Mouse (Mus musculus): ENCODE measurements at regions not wholly inside any gene's neighbourhood (a gene's known extent, or its start where the extent isn't known, plus 50 kb on each side); places are given as distances from the start of the nearest gene placed in this dataset.

DNA sequence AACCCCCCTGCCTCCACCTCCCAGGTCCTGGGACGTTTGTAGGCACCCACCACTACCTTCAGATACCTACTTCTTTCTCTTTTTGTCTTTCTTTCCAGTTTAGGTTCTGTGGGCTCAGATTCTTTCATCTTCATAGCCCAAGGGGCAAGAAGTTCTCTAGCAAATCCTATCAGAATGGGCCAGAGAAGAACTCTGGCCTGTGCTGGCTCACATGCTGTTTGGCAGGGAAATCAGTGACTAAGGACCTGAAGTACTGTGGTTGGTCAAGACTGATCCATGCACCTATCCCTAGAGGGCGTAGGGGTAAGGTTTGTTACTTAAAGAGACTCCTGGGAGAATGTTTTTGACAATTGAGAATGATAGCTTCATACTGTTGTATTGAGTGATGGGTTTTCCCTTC, 64.9 kb upstream of the Neurl1b start:
- no peak overlapping the region for H3K4me3 ChIP-seq
- no peaks in the 10 kb centered on the region for H3K36me3 ChIP-seq (ENCODE audit: control insufficient read depth, insufficient read depth)
- TF ChIP-seq MYOG (IDR thresholded peaks at IDR 0.05; ENCODE audit: control insufficient read depth in 1 of 3, insufficient read depth in 1 of 3, insufficient read length in 2 of 3, low read depth in 2 of 3): no peak
- TF ChIP-seq USF1 (IDR thresholded peaks at IDR 0.05; ENCODE audit: low read depth): no peak
- no peak for TF ChIP-seq CEBPB (IDR thresholded peaks at IDR 0.05; ENCODE audit: insufficient read depth, poor library complexity, severe bottlenecking)
- no peak for TF ChIP-seq POLR2AphosphoS2 (IDR thresholded peaks at IDR 0.05; ENCODE audit: insufficient read length, low read depth)
- no peak for TF ChIP-seq TCF12 (IDR thresholded peaks at IDR 0.05; ENCODE audit: insufficient read depth, poor library complexity, severe bottlenecking)
- no peak for TF ChIP-seq REST (IDR thresholded peaks at IDR 0.05; ENCODE audit: insufficient read depth, insufficient read length)
- no peak for TF ChIP-seq MAX (IDR thresholded peaks at IDR 0.05; ENCODE audit: low read depth)
- no peak for TF ChIP-seq TCF3 (IDR thresholded peaks at IDR 0.05; ENCODE audit: insufficient read length, low read depth)
- no peak for TF ChIP-seq MYOD1 (IDR thresholded peaks at IDR 0.05; ENCODE audit: control insufficient read depth in 1 of 3, insufficient read length in 2 of 3, low read depth in 2 of 3)
- no peak for TF ChIP-seq POLR2A (IDR thresholded peaks at IDR 0.05; ENCODE audit: insufficient read length, low read depth)
- TF ChIP-seq E2F4 (IDR thresholded peaks at IDR 0.05; ENCODE audit: insufficient read depth): no peak
- TF ChIP-seq SRF (IDR thresholded peaks at IDR 0.05; ENCODE audit: control insufficient read depth, insufficient read length, low read depth): no peak
- peaks cover 44% of the 10 kb centered on the region for H3K27me3 ChIP-seq (ENCODE audit: control insufficient read depth, insufficient read depth, insufficient read length)
- no peak overlapping the region for H3K4me2 ChIP-seq (ENCODE audit: low read depth)
- no peaks in the 10 kb centered on the region for H3K79me2 ChIP-seq (ENCODE audit: control insufficient read depth, insufficient read depth)
- H3ac ChIP-seq (ENCODE audit: control insufficient read depth, insufficient read length): no peak overlapping the region

DNA sequence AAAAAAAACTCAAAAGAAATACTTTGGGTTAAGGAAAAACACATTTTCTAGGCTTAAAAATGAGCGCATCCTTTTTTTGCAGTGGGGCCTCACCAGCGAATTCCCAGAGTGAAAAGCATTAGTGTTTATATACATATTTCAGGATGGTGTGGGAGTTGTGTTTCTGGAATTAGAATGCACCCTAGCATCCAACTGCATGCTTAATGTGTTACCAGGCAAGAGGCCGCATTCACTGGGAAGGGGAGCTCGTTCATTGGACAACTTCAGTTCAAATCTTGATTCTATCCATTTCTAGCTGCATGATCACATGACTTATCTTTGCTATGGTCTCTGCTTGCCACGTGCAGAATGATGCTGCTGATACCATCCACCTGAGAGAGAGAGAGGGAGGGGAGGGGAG, 64.4 kb upstream of the Neurl1b start:
- no peaks in the 10 kb centered on the region for H3K36me3 ChIP-seq (ENCODE audit: control insufficient read depth, insufficient read depth)
- H3K4me3 ChIP-seq: no peak overlapping the region
- no peak overlapping the region for H3K4me2 ChIP-seq (ENCODE audit: low read depth)
- H3K79me2 ChIP-seq (ENCODE audit: control insufficient read depth, insufficient read depth): no peaks in the 10 kb centered on the region
- TF ChIP-seq MYOG (IDR thresholded peaks at IDR 0.05; ENCODE audit: control insufficient read depth in 1 of 3, insufficient read depth in 1 of 3, insufficient read length in 2 of 3, low read depth in 2 of 3): no peak
- TF ChIP-seq CEBPB (IDR thresholded peaks at IDR 0.05; ENCODE audit: insufficient read depth, poor library complexity, severe bottlenecking): no peak
- no peak for TF ChIP-seq MAX (IDR thresholded peaks at IDR 0.05; ENCODE audit: low read depth)
- peaks cover 48% of the 10 kb centered on the region for H3K27me3 ChIP-seq (ENCODE audit: control insufficient read depth, insufficient read depth, insufficient read length)
- no peak overlapping the region for H3ac ChIP-seq (ENCODE audit: control insufficient read depth, insufficient read length)

DNA sequence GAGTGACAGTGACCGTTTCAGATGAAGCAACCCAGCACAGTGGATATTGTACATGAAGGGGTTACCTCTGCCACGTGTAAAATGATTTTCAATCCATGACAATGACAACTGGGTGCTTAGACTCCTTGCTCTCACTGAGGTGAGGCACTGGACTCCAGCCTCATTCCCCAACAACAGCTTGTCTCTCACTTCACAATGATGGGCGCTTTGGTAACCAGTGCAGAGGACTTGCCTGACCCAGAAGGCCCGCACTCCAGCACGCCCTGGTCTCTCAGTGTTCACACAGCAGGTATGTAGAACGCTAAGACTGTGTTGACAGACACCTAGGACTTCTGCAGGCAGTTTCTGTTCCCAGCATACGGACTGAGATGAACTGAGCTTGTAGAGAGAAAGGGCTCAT, 62.6 kb upstream of the Neurl1b start:
- Histone ChIP-seq H3K79me2 (ENCODE audit: control insufficient read depth, insufficient read depth) (no peaks in the 10 kb centered on the region), H3ac (ENCODE audit: control insufficient read depth, insufficient read length) (no peak overlapping the region), H3K36me3 (ENCODE audit: control insufficient read depth, insufficient read depth) (no peaks in the 10 kb centered on the region), H3K4me2 (ENCODE audit: low read depth) (no peak overlapping the region), H3K27me3 (ENCODE audit: control insufficient read depth, insufficient read depth, insufficient read length) (peaks cover 61% of the 10 kb centered on the region), H3K4me3 (no peak overlapping the region)
- TF ChIP-seq POLR2A (IDR thresholded peaks at IDR 0.05; ENCODE audit: insufficient read length, low read depth): no peak
- no peak for TF ChIP-seq MYOG (IDR thresholded peaks at IDR 0.05; ENCODE audit: control insufficient read depth in 1 of 3, insufficient read depth in 1 of 3, insufficient read length in 2 of 3, low read depth in 2 of 3)
- TF ChIP-seq TCF12 (IDR thresholded peaks at IDR 0.05; ENCODE audit: insufficient read depth, poor library complexity, severe bottlenecking): no peak
- no peak for TF ChIP-seq POLR2AphosphoS2 (IDR thresholded peaks at IDR 0.05; ENCODE audit: insufficient read length, low read depth)
- no peak for TF ChIP-seq TCF3 (IDR thresholded peaks at IDR 0.05; ENCODE audit: insufficient read length, low read depth)
- TF ChIP-seq CEBPB (IDR thresholded peaks at IDR 0.05; ENCODE audit: insufficient read depth, poor library complexity, severe bottlenecking): no peak
- TF ChIP-seq MYOD1 (IDR thresholded peaks at IDR 0.05; ENCODE audit: control insufficient read depth in 1 of 3, insufficient read length in 2 of 3, low read depth in 2 of 3): no peak
- no peak for TF ChIP-seq SRF (IDR thresholded peaks at IDR 0.05; ENCODE audit: control insufficient read depth, insufficient read length, low read depth)
- no peak for TF ChIP-seq USF1 (IDR thresholded peaks at IDR 0.05; ENCODE audit: low read depth)
- no peak for TF ChIP-seq MAX (IDR thresholded peaks at IDR 0.05; ENCODE audit: low read depth)
- TF ChIP-seq E2F4 (IDR thresholded peaks at IDR 0.05; ENCODE audit: insufficient read depth): no peak
- no peak for TF ChIP-seq REST (IDR thresholded peaks at IDR 0.05; ENCODE audit: insufficient read depth, insufficient read length)

GRCm38 (mm10) chr17:26352712-26353111, 61.9 kb upstream of the Neurl1b start:
- Histone ChIP-seq H3K27me3 (ENCODE audit: control insufficient read depth, insufficient read depth, insufficient read length) (peaks cover 67% of the 10 kb centered on the region), H3K36me3 (ENCODE audit: control insufficient read depth, insufficient read depth) (no peaks in the 10 kb centered on the region), H3K4me2 (ENCODE audit: low read depth) (no peak overlapping the region), H3K4me3 (no peak overlapping the region), H3K79me2 (ENCODE audit: control insufficient read depth, insufficient read depth) (no peaks in the 10 kb centered on the region), H3ac (ENCODE audit: control insufficient read depth, insufficient read length) (no peak overlapping the region)
- TF ChIP-seq MAX (IDR thresholded peaks at IDR 0.05; ENCODE audit: low read depth) (no peak), MYOD1 (IDR thresholded peaks at IDR 0.05; ENCODE audit: control insufficient read depth in 1 of 3, insufficient read length in 2 of 3, low read depth in 2 of 3) (no peak), REST (IDR thresholded peaks at IDR 0.05; ENCODE audit: insufficient read depth, insufficient read length) (no peak), TCF12 (IDR thresholded peaks at IDR 0.05; ENCODE audit: insufficient read depth, poor library complexity, severe bottlenecking) (no peak), CEBPB (IDR thresholded peaks at IDR 0.05; ENCODE audit: insufficient read depth, poor library complexity, severe bottlenecking) (no peak), USF1 (IDR thresholded peaks at IDR 0.05; ENCODE audit: low read depth) (no peak)

- TF ChIP-seq POLR2A (IDR thresholded peaks at IDR 0.05; ENCODE audit: insufficient read length, low read depth) (no peak), POLR2AphosphoS2 (IDR thresholded peaks at IDR 0.05; ENCODE audit: insufficient read length, low read depth) (no peak), REST (IDR thresholded peaks at IDR 0.05; ENCODE audit: insufficient read depth, insufficient read length) (no peak), USF1 (IDR thresholded peaks at IDR 0.05; ENCODE audit: low read depth) (no peak), SRF (IDR thresholded peaks at IDR 0.05; ENCODE audit: control insufficient read depth, insufficient read length, low read depth) (no peak), TCF12 (IDR thresholded peaks at IDR 0.05; ENCODE audit: insufficient read depth, poor library complexity, severe bottlenecking) (no peak), CEBPB (IDR thresholded peaks at IDR 0.05; ENCODE audit: insufficient read depth, poor library complexity, severe bottlenecking) (no peak), TCF3 (IDR thresholded peaks at IDR 0.05; ENCODE audit: insufficient read length, low read depth) (no peak), MAX (IDR thresholded peaks at IDR 0.05; ENCODE audit: low read depth) (no peak), MYOG (IDR thresholded peaks at IDR 0.05; ENCODE audit: control insufficient read depth in 1 of 3, insufficient read depth in 1 of 3, insufficient read length in 2 of 3, low read depth in 2 of 3) (no peak), E2F4 (IDR thresholded peaks at IDR 0.05; ENCODE audit: insufficient read depth) (no peak), MYOD1 (IDR thresholded peaks at IDR 0.05; ENCODE audit: control insufficient read depth in 1 of 3, insufficient read length in 2 of 3, low read depth in 2 of 3) (no peak)
- Histone ChIP-seq H3K4me3 (no peak overlapping the region), H3ac (ENCODE audit: control insufficient read depth, insufficient read length) (no peak overlapping the region), H3K27me3 (ENCODE audit: control insufficient read depth, insufficient read depth, insufficient read length) (peaks cover 78% of the 10 kb centered on the region), H3K79me2 (ENCODE audit: control insufficient read depth, insufficient read depth) (no peaks in the 10 kb centered on the region), H3K36me3 (ENCODE audit: control insufficient read depth, insufficient read depth) (no peaks in the 10 kb centered on the region), H3K4me2 (ENCODE audit: low read depth) (no peak overlapping the region)
These were observed 60.2 kb upstream of the Neurl1b start for GRCm38 (mm10) chr17:26354431-26354830.
